Mouse (Mus musculus): Measurements from ENCODE around the gene Syngr4.

DNA sequence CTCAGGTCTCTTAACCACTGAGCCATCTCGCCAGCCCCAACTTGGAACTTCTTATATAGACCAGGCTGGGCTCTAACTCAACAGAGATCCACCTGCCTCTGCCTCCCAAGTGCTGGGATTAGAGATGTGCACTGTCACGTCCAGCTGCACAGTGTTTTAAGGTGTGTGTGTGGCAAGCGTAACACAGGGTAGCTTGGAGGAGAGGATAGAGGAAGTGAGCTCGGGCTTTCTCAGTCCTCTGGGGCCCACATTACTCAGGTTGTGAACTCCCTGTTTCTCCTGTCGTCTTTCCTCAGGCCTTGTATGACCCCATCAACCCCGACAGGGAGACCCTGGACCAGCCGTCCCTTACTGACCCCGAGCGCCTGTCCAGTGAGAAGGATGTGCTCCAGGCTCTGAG lies 10.1 kb upstream of the Syngr4 start:
- TF ChIP-seq CTCF (IDR thresholded peaks at IDR 0.05; ENCODE audit: low read depth, low read length) (no peak), EP300 (IDR thresholded peaks at IDR 0.05; ENCODE audit: insufficient read depth, low read depth, low read length) (no peak)

All from ES-Bruce4 (cell line).